Mouse (Mus musculus) liver, embryonic 15.5 days (tissue): ENCODE data around the gene Med6. TPM values are rescaled to one million over a fixed set of nuclear protein-coding genes. Genes with fewer than 3 reads are reported as not detected.

Source experiments
- ATAC-seq: fragments of 200-750 bp; cut with Nextera tagmentation; 2 replicates; pipeline ENCODE4 v1.8.0; 2017; ENCODE audit warnings: moderate number of reproducible peaks, mild to moderate bottlenecking, moderate library complexity; ENCODE audit not compliant: insufficient read depth
- H3K27ac ChIP-seq: fragments of 300-500 bp; sonication (generic); replicated peaks from 2 replicates; pipeline ENCODE4 v1.5.1; 2015; ENCODE audit warnings: mild to moderate bottlenecking, inconsistent platforms
- H3K27me3 ChIP-seq: fragments of 300-500 bp; sonication (generic); 2 replicates; pipeline ENCODE4 v1.6.1; 2015; ENCODE audit warnings: mild to moderate bottlenecking, inconsistent platforms
- H3K36me3 ChIP-seq: fragments of 300-500 bp; sonication (generic); replicated peaks from 2 replicates; pipeline ENCODE4 v1.6.1; 2015; ENCODE audit warnings: moderate library complexity, mild to moderate bottlenecking, inconsistent platforms
- H3K4me1 ChIP-seq: fragments of 300-500 bp; sonication (generic); replicated peaks from 2 replicates; pipeline ENCODE4 v1.6.1; 2015; ENCODE audit warnings: inconsistent platforms
- H3K4me2 ChIP-seq: fragments of 300-500 bp; sonication (generic); 2 replicates; pipeline ENCODE4 v1.6.1; 2015; ENCODE audit warnings: moderate library complexity, mild to moderate bottlenecking, inconsistent platforms
- H3K4me3 ChIP-seq: fragments of 300-500 bp; sonication (generic); replicated peaks from 2 replicates; pipeline ENCODE4 v1.5.1; 2015; ENCODE audit warnings: mild to moderate bottlenecking, inconsistent platforms
- H3K9ac ChIP-seq: fragments of 300-500 bp; sonication (generic); 2 replicates; pipeline ENCODE4 v1.6.1; 2015; ENCODE audit warnings: moderate library complexity, mild to moderate bottlenecking, inconsistent platforms
- H3K9me3 ChIP-seq: fragments of 300-500 bp; sonication (generic); replicated peaks from 2 replicates; pipeline ENCODE4 v1.6.1; 2016; ENCODE audit warnings: inconsistent platforms
- WGBS: fragments of 180-500 bp; shearing (Covaris S2); methylation state at CpG from one replicate; pipeline ENCODE4 v1.1.7; 2015; ENCODE audit warnings: mixed read lengths; ENCODE audit not compliant: insufficient replicate concordance; 5-methylcytosine and 5-hydroxymethylcytosine counted together
- polyA plus RNA-seq: library from polyadenylated mRNA; unstranded; fragments of >200 nt; fragmentation: Nextera tagmentation; extraction: Ambion mirVana; gene quantifications from 2 replicates; pipeline ENCODE4 v1.2.1, GENCODE M21; 2015

Med6 gene
- 31.8 and 33.2 TPM in 2 replicates for polyA plus RNA-seq

- Histone ChIP-seq H3K9ac (peak within 1 kb of the TSS; percentile 63), H3K36me3 (peaks cover 11% of the 10 kb centered on the region), H3K4me2 (peak within 1 kb of the TSS; percentile 67), H3K27ac (peak within 1 kb of the TSS; percentile 85), H3K4me1 (peaks cover 24% of the 10 kb centered on the region), H3K27me3 (peaks cover 7% of the 10 kb centered on the region; the same call in 1 of the 2 replicates), H3K4me3 (peak within 1 kb of the TSS; percentile 84), H3K9me3 (no peaks in the 10 kb centered on the region)
- peak; percentile 97 for ATAC-seq
- 1% methylated on average over 36 of the region's 36 CpGs for WGBS
These were observed at the start of gene Med6 for GRCm38 (mm10) chr12:81594902-81595671. Gene Med6 (minus strand): TSS chr12:81595008.

GRCm38 (mm10) chr12:81642361-81643082 is 47.7 kb upstream of the Med6 start:
- Histone ChIP-seq H3K4me2 (no peak overlapping the region), H3K4me3 (no peak overlapping the region), H3K4me1 (no peaks in the 10 kb centered on the region), H3K9ac (no peak overlapping the region), H3K27me3 (no peaks in the 10 kb centered on the region), H3K36me3 (no peaks in the 10 kb centered on the region), H3K9me3 (no peaks in the 10 kb centered on the region), H3K27ac (no peak overlapping the region)
- ATAC-seq, result no peak
- whole genome bisulfite sequencing, result 62% methylated on average over 11 of the region's 11 CpGs

- WGBS, result 39% methylated on average over 5 of the region's 5 CpGs
These were observed 45.8 kb upstream of the Med6 start for GRCm38 (mm10) chr12:81640656-81641055.

GRCm38 (mm10) chr12:81633246-81633645 is 38.4 kb upstream of the Med6 start:
- H3K4me3 ChIP-seq, result no peak overlapping the region
- H3K9ac ChIP-seq, result no peak overlapping the region
- ATAC-seq, result no peak
- no peaks in the 10 kb centered on the region for H3K9me3 ChIP-seq
- H3K4me1 ChIP-seq, result peaks cover 7% of the 10 kb centered on the region; the same call in 1 of the 2 replicates
- H3K27me3 ChIP-seq, result peaks cover 55% of the 10 kb centered on the region
- H3K27ac ChIP-seq, result no peak overlapping the region
- WGBS, result 46% methylated on average over 2 of the region's 2 CpGs
- no peaks in the 10 kb centered on the region for H3K36me3 ChIP-seq
- no peak overlapping the region for H3K4me2 ChIP-seq

More at GRCm38 (mm10) chr12:81640656-81641055, 45.8 kb upstream of the Med6 start:
- no peak for ATAC-seq
- H3K9ac ChIP-seq, result no peak overlapping the region
- no peak overlapping the region for H3K4me2 ChIP-seq
- H3K4me1 ChIP-seq, result no peaks in the 10 kb centered on the region
- H3K9me3 ChIP-seq, result no peaks in the 10 kb centered on the region
- H3K36me3 ChIP-seq, result no peaks in the 10 kb centered on the region
- H3K27ac ChIP-seq, result no peak overlapping the region
- H3K27me3 ChIP-seq, result no peaks in the 10 kb centered on the region
- H3K4me3 ChIP-seq, result no peak overlapping the region

GRCm38 (mm10) chr12:81631661-81632401 is 37.0 kb upstream of the Med6 start:
- Histone ChIP-seq H3K9ac (no peak overlapping the region), H3K4me2 (peak overlapping the region; percentile 63), H3K36me3 (no peaks in the 10 kb centered on the region), H3K27me3 (peaks cover 58% of the 10 kb centered on the region), H3K4me3 (peak overlapping the region; percentile 43), H3K4me1 (peaks cover 7% of the 10 kb centered on the region; the same call in 1 of the 2 replicates), H3K9me3 (no peaks in the 10 kb centered on the region), H3K27ac (no peak overlapping the region)
- ATAC-seq, result no peak
- 5% methylated on average over 31 of the region's 31 CpGs for WGBS

GRCm38 (mm10) chr12:81630915-81631660 is 36.3 kb upstream of the Med6 start, which contains the start of gene Ttc9:
Gene Ttc9 (plus strand): TSS chr12:81631249.
- no peak within 1 kb of the TSS for H3K27ac ChIP-seq
- no peak for ATAC-seq
- WGBS, result under 1% methylated on average over 78 of the region's 82 CpGs

GRCm38 (mm10) chr12:81630520-81630914 is 35.7 kb upstream of the Med6 start:
- H3K4me1 ChIP-seq, result peaks cover 7% of the 10 kb centered on the region; the same call in 1 of the 2 replicates
- H3K9ac ChIP-seq, result no peak overlapping the region
- no peak overlapping the region for H3K27ac ChIP-seq
- ATAC-seq, result no peak
- peaks cover 69% of the 10 kb centered on the region for H3K27me3 ChIP-seq
- H3K36me3 ChIP-seq, result no peaks in the 10 kb centered on the region
- WGBS, result 6% methylated on average over 16 of the region's 16 CpGs
- H3K4me3 ChIP-seq, result peak overlapping the region; percentile 43
- H3K9me3 ChIP-seq, result no peaks in the 10 kb centered on the region
- H3K4me2 ChIP-seq, result peak overlapping the region; percentile 63

More at GRCm38 (mm10) chr12:81630915-81631660, 36.3 kb upstream of the Med6 start, which contains the start of gene Ttc9:
- peak within 1 kb of the TSS; percentile 63 for H3K4me2 ChIP-seq
- H3K9me3 ChIP-seq, result no peaks in the 10 kb centered on the region
- H3K36me3 ChIP-seq, result no peaks in the 10 kb centered on the region
- peaks cover 7% of the 10 kb centered on the region; the same call in 1 of the 2 replicates for H3K4me1 ChIP-seq
- peak within 1 kb of the TSS; percentile 43 for H3K4me3 ChIP-seq
- no peak within 1 kb of the TSS for H3K9ac ChIP-seq
- H3K27me3 ChIP-seq, result peaks cover 64% of the 10 kb centered on the region

GRCm38 (mm10) chr12:81628091-81628490 is 33.3 kb upstream of the Med6 start:
- WGBS, result 67% methylated on average over 4 of the region's 4 CpGs
- no peaks in the 10 kb centered on the region for H3K9me3 ChIP-seq

GRCm38 (mm10) chr12:81627426-81627825 is 32.6 kb upstream of the Med6 start:
- no peak for ATAC-seq
- Histone ChIP-seq H3K4me1 (peaks cover 7% of the 10 kb centered on the region; the same call in 1 of the 2 replicates), H3K4me2 (no peak overlapping the region), H3K27ac (no peak overlapping the region), H3K27me3 (peaks cover 60% of the 10 kb centered on the region), H3K9me3 (no peaks in the 10 kb centered on the region), H3K4me3 (no peak overlapping the region), H3K36me3 (no peaks in the 10 kb centered on the region), H3K9ac (no peak overlapping the region)
- WGBS, result 67% methylated on average over 6 of the region's 6 CpGs

More at GRCm38 (mm10) chr12:81628091-81628490, 33.3 kb upstream of the Med6 start:
- no peak for ATAC-seq
- Histone ChIP-seq H3K36me3 (no peaks in the 10 kb centered on the region), H3K27me3 (peaks cover 67% of the 10 kb centered on the region), H3K27ac (no peak overlapping the region), H3K9ac (no peak overlapping the region), H3K4me1 (peaks cover 7% of the 10 kb centered on the region; the same call in 1 of the 2 replicates), H3K4me2 (no peak overlapping the region), H3K4me3 (no peak overlapping the region)

GRCm38 (mm10) chr12:81626226-81626861 is 31.5 kb upstream of the Med6 start:
- Histone ChIP-seq H3K4me2 (no peak overlapping the region), H3K4me3 (no peak overlapping the region), H3K36me3 (no peaks in the 10 kb centered on the region), H3K27me3 (peaks cover 50% of the 10 kb centered on the region), H3K27ac (no peak overlapping the region), H3K9me3 (no peaks in the 10 kb centered on the region), H3K9ac (no peak overlapping the region), H3K4me1 (0 out of 2 replicates have a peak, but pooled peaks cover 1% of the 10 kb centered on the region)
- WGBS, result 59% methylated on average over 12 of the region's 12 CpGs
- no peak for ATAC-seq
